7 mouse cellular contexts compared by ENCODE assay signal in the genomic region with DNA sequence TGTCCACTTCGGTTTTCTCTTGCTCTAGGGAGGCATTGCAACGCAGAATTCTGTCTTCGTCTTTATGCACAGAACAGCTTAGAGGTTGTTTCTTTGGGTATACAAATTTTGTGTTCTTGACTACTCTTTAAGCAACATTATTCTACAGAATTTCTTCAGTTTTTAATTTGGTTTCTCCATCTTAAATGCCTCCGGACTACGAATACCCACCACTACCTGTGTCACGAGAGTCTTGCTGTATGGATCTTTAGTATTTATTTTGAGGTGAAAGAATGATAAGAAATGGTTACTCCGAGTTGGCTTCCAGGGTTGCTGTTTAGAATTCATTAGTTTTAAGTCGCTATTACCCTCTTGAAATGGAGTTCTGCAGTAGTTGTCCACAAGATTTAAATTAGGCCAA. TPM values are rescaled to one million over a fixed set of nuclear protein-coding genes. Genes with fewer than 3 reads are reported as not detected.
DNase-seq lines count a peak whose midpoint lies in the region; ATAC-seq lines count a peak whose summit lies in the region.

No protein-coding gene starts in this region.

- H3K4me1 ChIP-seq in liver, embryonic 11.5 days (replicated peaks; ENCODE audit: control insufficient read depth, insufficient read depth, low read length): peaks cover 4% of the 10 kb centered on the region; the same call in 1 of the 2 replicates
- peaks cover 3% of the 10 kb centered on the region for H3K4me1 ChIP-seq in forebrain, embryonic 11.5 days (replicated peaks; ENCODE audit: control insufficient read depth, insufficient read depth, low read length)
- peaks cover 31% of the 10 kb centered on the region for H3K4me1 ChIP-seq in limb, embryonic 13.5 days
- 0 out of 2 replicates have a peak, but pooled peaks cover 5% of the 10 kb centered on the region for H3K4me1 ChIP-seq in stomach, embryonic 14.5 days (ENCODE audit: control insufficient read depth, insufficient read depth, low read length)

- no peaks in the 10 kb centered on the region for H3K9me3 ChIP-seq in liver, embryonic 11.5 days (ENCODE audit: control insufficient read depth, low read length)
- no peaks in the 10 kb centered on the region for H3K9me3 ChIP-seq in forebrain, embryonic 11.5 days (ENCODE audit: control insufficient read depth, low read length)
- no peaks in the 10 kb centered on the region for H3K9me3 ChIP-seq in limb, embryonic 13.5 days
- no peaks in the 10 kb centered on the region for H3K9me3 ChIP-seq in stomach, embryonic 14.5 days (ENCODE audit: control insufficient read depth, low read depth, low read length)

- H3K27me3 ChIP-seq in liver, embryonic 11.5 days (replicated peaks; ENCODE audit: control insufficient read depth, insufficient read depth, low read length): no peaks in the 10 kb centered on the region
- no peaks in the 10 kb centered on the region; the same call in 1 of the 2 replicates for H3K27me3 ChIP-seq in forebrain, embryonic 11.5 days (ENCODE audit: control insufficient read depth, insufficient read depth, low read length)
- H3K27me3 ChIP-seq in limb, embryonic 13.5 days: no peaks in the 10 kb centered on the region
- H3K27me3 ChIP-seq in stomach, embryonic 14.5 days (ENCODE audit: control insufficient read depth, insufficient read depth, low read length): no peaks in the 10 kb centered on the region

- H3K4me3 ChIP-seq in liver, embryonic 11.5 days (ENCODE audit: low read depth, low read length): peak overlapping the region; percentile 83; the same call in 1 of the 2 replicates
- peak overlapping the region; percentile 81 for H3K4me3 ChIP-seq in forebrain, embryonic 11.5 days (ENCODE audit: low read depth, low read length)
- peak overlapping the region; percentile 85 for H3K4me3 ChIP-seq in limb, embryonic 13.5 days
- H3K4me3 ChIP-seq in stomach, embryonic 14.5 days (ENCODE audit: low read depth, low read length): peak overlapping the region; percentile 78

- no peaks in the 10 kb centered on the region for H3K36me3 ChIP-seq in liver, embryonic 11.5 days (ENCODE audit: control insufficient read depth, insufficient read depth, low read length)
- H3K36me3 ChIP-seq in forebrain, embryonic 11.5 days (ENCODE audit: control insufficient read depth, insufficient read depth, low read length): no peaks in the 10 kb centered on the region
- no peaks in the 10 kb centered on the region for H3K36me3 ChIP-seq in limb, embryonic 13.5 days
- H3K36me3 ChIP-seq in stomach, embryonic 14.5 days (ENCODE audit: control insufficient read depth, insufficient read depth, low read length): no peaks in the 10 kb centered on the region

- no peak for ATAC-seq in liver, embryonic 11.5 days (replicated peaks; ENCODE audit: low FRiP score)
- ATAC-seq in forebrain, embryonic 11.5 days (replicated peaks; ENCODE audit: low FRiP score): no peak
- no peak for ATAC-seq in limb, embryonic 13.5 days (ENCODE audit: low FRiP score, low read depth)
- ATAC-seq in stomach, embryonic 14.5 days (ENCODE audit: insufficient number of reproducible peaks, insufficient read depth, low FRiP score, low read depth): no peak

- WGBS in liver, embryonic 11.5 days: 56% methylated on average over 8 of the region's 8 CpGs
- 54% methylated on average over 8 of the region's 8 CpGs for WGBS in forebrain, embryonic 11.5 days
- 50% methylated on average over 8 of the region's 8 CpGs for WGBS in limb, embryonic 13.5 days
- 52% methylated on average over 8 of the region's 8 CpGs for WGBS in stomach, embryonic 14.5 days

- H3K4me2 ChIP-seq in liver, embryonic 11.5 days: peak overlapping the region; percentile 64
- peak overlapping the region; percentile 74; the same call in 1 of the 2 replicates for H3K4me2 ChIP-seq in forebrain, embryonic 11.5 days (ENCODE audit: low read depth, low read length, severe bottlenecking)
- peak overlapping the region; percentile 71 for H3K4me2 ChIP-seq in limb, embryonic 13.5 days (replicated peaks)
- H3K4me2 ChIP-seq in stomach, embryonic 14.5 days (replicated peaks; ENCODE audit: low read depth, low read length): peak overlapping the region; percentile 76

- DNase-seq in liver, embryonic 11.5 days (ENCODE audit: low spot score): no peak
- no peak for DNase-seq in liver
- no peak for DNase-seq in forebrain, embryonic 11.5 days (ENCODE audit: low spot score)
- no peak for DNase-seq in T-cell, adult 2 months (ENCODE audit: low spot score)
- DNase-seq in cerebellum, postnatal 4 days (ENCODE audit: low spot score in 2 of 2): no peak

- H3K9ac ChIP-seq in liver, embryonic 11.5 days (ENCODE audit: low read depth, low read length): no peak overlapping the region
- H3K9ac ChIP-seq in forebrain, embryonic 11.5 days (ENCODE audit: low read length): no peak overlapping the region
- no peak overlapping the region for H3K9ac ChIP-seq in limb, embryonic 13.5 days
- no peak overlapping the region for H3K9ac ChIP-seq in stomach, embryonic 14.5 days (replicated peaks; ENCODE audit: low read depth, low read length)

- H3K27ac ChIP-seq in liver, embryonic 11.5 days (ENCODE audit: low read depth, low read length): no peak overlapping the region
- no peak overlapping the region for H3K27ac ChIP-seq in forebrain, embryonic 11.5 days (ENCODE audit: low read depth, low read length)
- H3K27ac ChIP-seq in limb, embryonic 13.5 days: no peak overlapping the region
- no peak overlapping the region for H3K27ac ChIP-seq in stomach, embryonic 14.5 days (ENCODE audit: low read length)

RNA-seq across cellular contexts. Expression of a gene that starts 1.3 kb away (rescaled TPM):
- 16.2 and 21.4 TPM in 2 replicates for polyA plus RNA-seq in liver, embryonic 11.5 days (2014; fragmentation: Nextera tagmentation; extraction: Ambion mirVana)
- 26.5 and 29.4 TPM in 2 replicates for polyA plus RNA-seq in forebrain, embryonic 11.5 days (2014; fragmentation: Nextera tagmentation; extraction: Ambion mirVana)
- polyA plus RNA-seq in limb, embryonic 13.5 days (2015; fragmentation: Nextera tagmentation; extraction: Ambion mirVana): 50.9 and 55.0 TPM in 2 replicates
- polyA plus RNA-seq in stomach, embryonic 14.5 days (2014; fragmentation: Nextera tagmentation; extraction: Ambion mirVana): 32.6 and 36.0 TPM in 2 replicates
